Mouse (Mus musculus): ENCODE results near the gene Phf19. TPM values are rescaled to one million over a fixed set of nuclear protein-coding genes. Genes with fewer than 3 reads are reported as not detected.

The Phf19 gene
- polyA plus RNA-seq, 1 experiment: 1.2 TPM

DNA sequence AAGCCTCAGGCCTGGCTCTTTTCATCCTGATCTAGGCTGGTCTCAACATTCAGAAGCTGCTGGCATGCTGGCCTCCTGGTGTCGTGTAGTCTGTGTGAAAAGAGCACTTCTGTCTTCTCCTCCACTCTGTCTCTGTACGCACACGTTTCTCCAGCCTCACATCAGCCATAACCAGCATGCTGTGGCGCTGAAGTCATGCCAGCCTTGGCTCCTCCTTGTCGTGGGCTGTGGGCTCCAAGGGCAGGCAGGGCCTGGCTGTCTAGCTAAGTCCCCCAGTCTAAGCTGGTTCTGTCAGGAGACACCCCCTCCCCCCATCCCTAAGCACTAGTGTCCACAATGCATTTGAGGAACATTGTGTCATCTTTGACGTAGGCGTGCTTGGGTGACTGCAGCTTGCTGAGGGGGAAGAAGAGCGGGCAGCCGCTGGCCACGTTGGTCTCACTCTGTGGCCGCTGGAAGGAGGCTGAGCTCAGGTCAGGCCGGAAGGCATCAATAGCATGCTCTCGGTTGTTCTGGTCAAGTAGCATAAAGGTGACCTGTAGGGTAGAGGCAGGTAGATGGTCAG is 29.8 kb upstream of the Phf19 start:
- Histone ChIP-seq H3K4me1 (peaks cover 62% of the 10 kb centered on the region), H3K36me3 (replicated peaks; ENCODE audit: low read length) (no peaks in the 10 kb centered on the region), H3K27me3 (replicated peaks) (peaks cover 82% of the 10 kb centered on the region), H3K9me3 (no peaks in the 10 kb centered on the region), H3K4me3 (replicated peaks) (peak overlapping the region; percentile 51)
- TF ChIP-seq FLI1 (IDR thresholded peaks at IDR 0.05; ENCODE audit: low read length) (no peak), GATA1 (IDR thresholded peaks at IDR 0.05; ENCODE audit: borderline replicate concordance, low read length) (no peak)

DNA sequence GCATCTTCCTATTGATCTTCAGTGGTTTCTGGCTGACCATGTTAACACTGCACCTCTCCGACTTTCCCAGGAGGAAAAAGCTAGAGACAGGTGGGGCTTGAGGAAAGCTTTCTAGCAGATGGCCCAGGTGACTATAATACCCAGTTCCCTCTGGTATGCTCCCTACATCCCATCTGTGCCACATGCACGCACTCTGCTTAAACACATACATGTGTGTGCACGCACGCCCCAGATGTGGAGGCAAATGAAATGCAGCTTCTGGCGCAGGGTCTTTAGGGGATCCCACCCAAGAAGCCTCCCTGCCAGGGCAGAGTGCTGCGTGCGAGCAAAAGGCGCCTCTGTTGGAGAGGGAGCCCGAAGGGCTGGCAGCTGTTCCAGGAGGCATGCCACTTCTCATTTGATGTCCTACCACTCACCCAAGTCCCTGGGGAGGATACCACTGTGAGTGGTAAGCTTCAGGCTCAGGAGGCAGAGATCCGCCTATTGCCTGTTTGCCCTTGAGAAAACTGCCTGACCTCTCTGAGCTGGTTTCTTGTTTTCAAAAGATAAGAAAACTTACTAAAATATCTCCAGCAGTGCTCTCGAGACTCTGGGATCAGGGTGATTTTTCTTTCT is 27.3 kb upstream of the Phf19 start:
- H3K36me3 ChIP-seq (replicated peaks; ENCODE audit: low read length): no peaks in the 10 kb centered on the region
- H3K9me3 ChIP-seq: no peaks in the 10 kb centered on the region
- TF ChIP-seq FLI1 (IDR thresholded peaks at IDR 0.05; ENCODE audit: low read length): no peak
- TF ChIP-seq GATA1 (IDR thresholded peaks at IDR 0.05; ENCODE audit: borderline replicate concordance, low read length): no peak
- H3K4me1 ChIP-seq: peaks cover 64% of the 10 kb centered on the region
- H3K4me3 ChIP-seq (replicated peaks): no peak overlapping the region
- H3K27me3 ChIP-seq (replicated peaks): peaks cover 83% of the 10 kb centered on the region

DNA sequence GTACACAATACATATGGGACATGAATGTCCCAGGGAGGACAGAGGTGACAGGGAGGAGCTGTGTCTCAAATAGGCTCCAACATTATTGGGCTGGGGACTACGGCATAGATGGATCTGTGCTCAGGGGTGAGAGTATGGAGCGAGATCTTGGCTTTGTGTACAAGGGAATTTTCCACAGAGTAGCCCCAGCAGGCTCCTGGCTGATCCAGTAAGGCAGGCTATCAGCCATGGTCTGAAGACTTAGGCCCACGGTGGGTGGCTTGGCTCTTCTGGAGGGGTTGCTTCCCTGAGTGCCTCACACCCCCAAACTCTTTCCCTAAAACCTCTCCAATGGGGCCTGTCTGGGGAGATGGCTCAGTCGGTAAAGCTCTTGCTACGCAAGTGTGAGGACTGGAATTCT is 26.4 kb upstream of the Phf19 start:
- TF ChIP-seq FLI1 (IDR thresholded peaks at IDR 0.05; ENCODE audit: low read length): no peak
- TF ChIP-seq GATA1 (IDR thresholded peaks at IDR 0.05; ENCODE audit: borderline replicate concordance, low read length): no peak
- Histone ChIP-seq H3K27me3 (replicated peaks) (peaks cover 83% of the 10 kb centered on the region), H3K4me3 (replicated peaks) (no peak overlapping the region), H3K4me1 (peaks cover 55% of the 10 kb centered on the region), H3K9me3 (no peaks in the 10 kb centered on the region), H3K36me3 (replicated peaks; ENCODE audit: low read length) (no peaks in the 10 kb centered on the region)

DNA sequence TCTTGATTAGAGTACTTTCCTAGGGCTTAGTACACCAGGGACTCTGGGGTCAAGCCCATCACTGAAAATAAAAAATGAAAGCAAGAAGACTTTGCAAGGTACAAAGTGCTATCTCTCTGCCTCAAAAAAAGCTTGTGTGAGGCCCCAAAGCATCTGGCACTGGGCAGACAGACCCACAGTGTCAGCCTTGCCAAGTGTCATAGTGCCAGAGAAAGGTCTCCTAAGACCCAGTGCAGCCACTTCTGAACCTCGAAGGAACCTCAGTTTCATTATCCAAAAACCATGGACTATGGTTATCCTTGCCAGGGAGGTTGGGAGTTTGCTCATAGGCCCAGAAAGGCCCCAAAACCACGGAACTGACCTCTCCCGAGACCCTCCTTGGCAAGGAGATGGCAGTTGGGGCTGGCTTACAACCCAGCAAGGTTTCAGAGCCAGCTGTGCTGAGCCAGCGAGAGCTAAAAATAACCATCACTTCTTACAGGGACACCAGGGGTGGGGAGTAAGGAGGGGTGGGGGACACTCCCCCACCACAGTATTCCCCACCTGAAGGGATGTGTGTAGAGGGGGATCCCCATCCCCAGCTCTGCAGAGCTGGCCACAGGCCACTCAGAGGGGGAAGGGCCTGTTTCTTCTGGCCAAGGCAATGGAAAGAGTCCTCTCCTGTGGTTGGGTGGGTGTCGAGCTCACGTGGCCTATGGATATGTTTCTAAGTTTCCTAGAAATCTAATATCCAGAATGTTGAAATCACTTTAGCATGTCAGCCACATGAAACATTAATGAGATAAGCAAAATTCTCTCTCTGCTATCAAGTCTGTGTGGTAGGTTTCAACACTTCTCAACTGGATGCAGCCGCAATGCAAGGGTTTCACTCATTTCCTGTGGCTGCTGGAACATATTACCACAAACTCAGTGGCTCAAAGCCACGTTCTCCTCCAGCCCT is 24.7 kb upstream of the Phf19 start:
- Histone ChIP-seq H3K4me1 (peaks cover 38% of the 10 kb centered on the region), H3K36me3 (replicated peaks; ENCODE audit: low read length) (no peaks in the 10 kb centered on the region), H3K9me3 (no peaks in the 10 kb centered on the region), H3K4me3 (replicated peaks) (peak overlapping the region; percentile 51), H3K27me3 (replicated peaks) (peaks cover 76% of the 10 kb centered on the region)
- no peak for TF ChIP-seq FLI1 (IDR thresholded peaks at IDR 0.05; ENCODE audit: low read length)
- no peak for TF ChIP-seq GATA1 (IDR thresholded peaks at IDR 0.05; ENCODE audit: borderline replicate concordance, low read length)

DNA sequence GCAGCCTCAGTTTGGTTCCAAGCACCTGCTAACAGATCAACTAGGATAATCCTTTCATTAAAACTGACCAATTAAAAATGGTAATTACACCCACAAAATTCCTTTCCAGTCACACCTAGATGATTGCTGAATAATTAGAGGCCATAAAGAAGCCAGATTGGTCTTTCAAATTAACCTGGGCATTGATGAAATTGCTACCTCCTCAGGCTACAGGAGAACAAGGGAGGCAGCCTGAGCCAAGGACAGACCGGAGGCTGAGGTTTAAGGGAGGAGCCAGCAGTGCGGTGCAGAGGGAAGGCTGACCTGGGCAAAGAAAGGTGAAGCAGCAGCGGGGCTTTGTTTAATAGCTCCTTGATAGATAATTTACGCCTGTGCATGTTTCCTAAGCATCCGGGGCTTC is 23.6 kb upstream of the Phf19 start:
- TF ChIP-seq GATA1 (IDR thresholded peaks at IDR 0.05; ENCODE audit: borderline replicate concordance, low read length) (no peak), FLI1 (IDR thresholded peaks at IDR 0.05; ENCODE audit: low read length) (no peak)
- peaks cover 65% of the 10 kb centered on the region for H3K27me3 ChIP-seq (replicated peaks)
- peaks cover 35% of the 10 kb centered on the region for H3K4me1 ChIP-seq
- no peak overlapping the region for H3K4me3 ChIP-seq (replicated peaks)
- no peaks in the 10 kb centered on the region for H3K36me3 ChIP-seq (replicated peaks; ENCODE audit: low read length)
- no peaks in the 10 kb centered on the region for H3K9me3 ChIP-seq

DNA sequence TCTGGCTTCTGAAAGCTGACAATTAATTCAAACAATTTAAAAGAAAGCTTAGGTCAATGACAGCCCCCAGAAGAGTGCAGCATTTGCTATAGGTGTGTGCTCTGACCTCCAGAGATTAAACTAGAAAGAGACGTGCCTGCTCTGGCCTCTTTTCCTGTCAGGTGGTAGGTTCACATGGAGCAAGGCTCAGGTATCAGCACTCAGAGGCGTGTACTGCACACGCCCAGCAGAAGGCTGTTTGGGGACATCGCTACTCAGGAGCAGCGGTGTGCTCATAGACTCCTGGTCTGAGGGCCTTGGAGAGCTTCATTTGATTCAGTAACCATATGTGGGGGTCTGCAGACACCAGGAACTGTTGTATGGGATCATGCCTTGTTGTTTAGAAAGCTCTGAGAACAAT is 13.5 kb upstream of the Phf19 start:
- Histone ChIP-seq H3K4me3 (replicated peaks) (no peak overlapping the region), H3K4me1 (no peaks in the 10 kb centered on the region), H3K36me3 (replicated peaks; ENCODE audit: low read length) (no peaks in the 10 kb centered on the region), H3K27me3 (replicated peaks) (peaks cover 59% of the 10 kb centered on the region), H3K9me3 (no peaks in the 10 kb centered on the region)
- no peak for TF ChIP-seq GATA1 (IDR thresholded peaks at IDR 0.05; ENCODE audit: borderline replicate concordance, low read length)
- TF ChIP-seq FLI1 (IDR thresholded peaks at IDR 0.05; ENCODE audit: low read length): no peak

DNA sequence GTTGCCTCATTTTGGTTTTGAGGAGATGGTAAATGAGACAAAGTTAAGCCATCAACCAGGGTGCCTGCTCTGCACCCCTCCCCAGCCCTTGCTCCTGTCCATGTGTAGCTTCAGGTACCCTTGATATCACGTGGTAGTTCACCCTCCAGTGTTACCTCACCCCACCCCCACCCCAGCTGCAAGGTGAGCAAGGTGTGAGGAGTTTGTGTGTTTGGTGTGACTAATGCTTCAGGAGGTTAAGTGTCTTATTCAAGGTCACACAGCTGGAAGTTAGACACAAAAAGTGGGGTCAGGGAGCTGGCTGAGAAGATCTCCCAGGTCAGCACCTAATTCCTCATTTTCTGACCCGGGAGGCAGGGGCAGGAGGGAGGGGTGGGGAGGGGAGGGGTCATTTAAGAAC is 8.9 kb upstream of the Phf19 start:
- no peaks in the 10 kb centered on the region for H3K36me3 ChIP-seq (replicated peaks; ENCODE audit: low read length)
- no peak for TF ChIP-seq FLI1 (IDR thresholded peaks at IDR 0.05; ENCODE audit: low read length)
- TF ChIP-seq GATA1 (IDR thresholded peaks at IDR 0.05; ENCODE audit: borderline replicate concordance, low read length): no peak

DNA sequence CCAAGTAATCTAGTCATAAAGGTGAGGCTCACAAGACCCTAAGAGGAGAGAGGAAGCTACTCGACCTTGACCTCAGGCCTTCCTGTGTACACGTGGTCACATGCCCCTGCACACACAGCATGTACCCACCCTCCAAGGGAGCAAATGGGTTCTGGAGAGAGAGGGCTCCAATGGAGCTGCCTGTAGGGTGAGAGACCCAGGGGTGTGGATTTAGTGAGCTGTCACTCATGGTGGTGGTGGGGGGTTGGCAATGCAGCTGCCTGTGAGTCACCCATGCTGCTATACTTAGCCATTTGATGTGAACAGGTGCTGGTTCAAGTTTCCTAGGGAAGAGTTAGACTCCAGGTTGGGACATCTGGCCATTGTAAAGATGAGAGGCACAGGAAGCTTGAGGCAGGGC is 6.3 kb upstream of the Phf19 start:
- Histone ChIP-seq H3K36me3 (replicated peaks; ENCODE audit: low read length) (no peaks in the 10 kb centered on the region), H3K27me3 (replicated peaks) (peaks cover 76% of the 10 kb centered on the region), H3K4me1 (peaks cover 5% of the 10 kb centered on the region), H3K4me3 (replicated peaks) (no peak overlapping the region), H3K9me3 (peaks cover 9% of the 10 kb centered on the region; the same call in 1 of the 2 replicates)
- no peak for TF ChIP-seq GATA1 (IDR thresholded peaks at IDR 0.05; ENCODE audit: borderline replicate concordance, low read length)
- no peak for TF ChIP-seq FLI1 (IDR thresholded peaks at IDR 0.05; ENCODE audit: low read length)

More for the DNA sequence above, 8.9 kb upstream of the Phf19 start:
- Histone ChIP-seq H3K9me3 (peaks cover 6% of the 10 kb centered on the region; the same call in 1 of the 2 replicates), H3K27me3 (replicated peaks) (peaks cover 80% of the 10 kb centered on the region), H3K4me3 (replicated peaks) (no peak overlapping the region), H3K4me1 (peaks cover 3% of the 10 kb centered on the region; the same call in 1 of the 2 replicates)

DNA sequence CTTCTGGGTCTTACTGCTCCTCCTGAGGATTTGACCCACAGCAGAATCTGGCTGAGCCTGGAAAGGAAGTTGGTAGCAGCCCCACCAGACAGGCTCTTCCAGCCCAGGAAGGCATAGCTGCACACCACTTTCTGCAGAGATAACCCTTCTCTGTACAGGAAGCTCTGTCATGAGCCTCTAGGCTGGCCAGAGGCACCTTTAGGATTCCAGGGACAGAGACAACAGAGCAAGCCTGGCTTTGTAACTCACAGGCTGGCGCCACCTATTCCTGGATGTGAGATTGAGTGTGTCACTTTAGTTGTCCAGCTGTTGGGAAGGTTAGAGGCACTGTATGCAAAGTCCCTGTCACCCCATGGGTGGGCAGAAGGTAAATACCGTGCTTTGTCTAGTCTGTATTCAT is 1.3 kb upstream of the Phf19 start:
- H3K27me3 ChIP-seq (replicated peaks): peaks cover 84% of the 10 kb centered on the region

DNA sequence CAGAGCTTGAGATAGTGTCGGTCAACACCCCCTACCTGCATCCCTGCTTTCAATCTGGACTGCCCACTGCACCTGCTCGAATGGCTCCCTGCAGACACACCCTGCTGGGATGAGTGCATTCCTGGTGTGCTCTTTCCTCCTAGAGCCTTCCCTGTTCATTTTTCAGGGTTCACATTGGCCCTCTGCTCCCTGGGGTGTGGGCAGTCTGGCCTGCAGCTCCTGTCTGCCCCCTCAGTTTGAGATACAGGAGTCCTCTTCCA is 927 bp upstream of the Phf19 start:
- Histone ChIP-seq H3K4me3 (replicated peaks) (peak overlapping the region; percentile 92), H3K36me3 (replicated peaks; ENCODE audit: low read length) (peaks cover 7% of the 10 kb centered on the region), H3K27me3 (replicated peaks) (peaks cover 83% of the 10 kb centered on the region), H3K4me1 (peaks cover 29% of the 10 kb centered on the region), H3K9me3 (peaks cover 8% of the 10 kb centered on the region; the same call in 1 of the 2 replicates)
- no peak for TF ChIP-seq GATA1 (IDR thresholded peaks at IDR 0.05; ENCODE audit: borderline replicate concordance, low read length)
- no peak for TF ChIP-seq FLI1 (IDR thresholded peaks at IDR 0.05; ENCODE audit: low read length)

More for the DNA sequence above, 1.3 kb upstream of the Phf19 start:
- Histone ChIP-seq H3K4me1 (peaks cover 30% of the 10 kb centered on the region), H3K36me3 (replicated peaks; ENCODE audit: low read length) (peaks cover 7% of the 10 kb centered on the region), H3K9me3 (peaks cover 9% of the 10 kb centered on the region; the same call in 1 of the 2 replicates), H3K4me3 (replicated peaks) (peak overlapping the region; percentile 11)
- TF ChIP-seq FLI1 (IDR thresholded peaks at IDR 0.05; ENCODE audit: low read length): no peak
- TF ChIP-seq GATA1 (IDR thresholded peaks at IDR 0.05; ENCODE audit: borderline replicate concordance, low read length): no peak

All from megakaryocyte, embryonic 14.5 days (primary cell).